Mouse (Mus musculus) embryonic facial prominence, embryonic 15.5 days (tissue): Measurements from ENCODE around the gene Il18. TPM values are rescaled to one million over a fixed set of nuclear protein-coding genes. Genes with fewer than 3 reads are reported as not detected.

Experiments
- ATAC-seq: fragments of 200-750 bp; cut with Nextera tagmentation; 2 replicates; pipeline ENCODE4 v1.8.0; 2017; ENCODE audit warnings: low read depth, moderate TSS enrichment; ENCODE audit not compliant: insufficient number of reproducible peaks, low FRiP score, low TSS enrichment
- H3K27ac ChIP-seq: fragments of 300-500 bp; sonication (generic); replicated peaks from 2 replicates; pipeline ENCODE4 v1.5.1; 2015; ENCODE audit warnings: mild to moderate bottlenecking, inconsistent platforms
- H3K27me3 ChIP-seq: fragments of 300-500 bp; sonication (generic); 2 replicates; pipeline ENCODE4 v1.6.1; 2015; ENCODE audit warnings: inconsistent platforms
- H3K36me3 ChIP-seq: fragments of 300-500 bp; sonication (generic); 2 replicates; pipeline ENCODE4 v1.6.1; 2015; ENCODE audit warnings: mild to moderate bottlenecking, inconsistent platforms
- H3K4me1 ChIP-seq: fragments of 300-500 bp; sonication (generic); 2 replicates; pipeline ENCODE4 v1.6.1; 2015; ENCODE audit warnings: inconsistent platforms
- H3K4me2 ChIP-seq: fragments of 300-500 bp; sonication (generic); replicated peaks from 2 replicates; pipeline ENCODE4 v1.6.1; 2015; ENCODE audit warnings: mild to moderate bottlenecking, inconsistent platforms
- H3K4me3 ChIP-seq: fragments of 300-500 bp; sonication (generic); replicated peaks from 2 replicates; pipeline ENCODE4 v1.5.1; 2015; ENCODE audit warnings: mild to moderate bottlenecking, inconsistent platforms
- H3K9ac ChIP-seq: fragments of 300-500 bp; sonication (generic); 2 replicates; pipeline ENCODE4 v1.6.1; 2015; ENCODE audit warnings: inconsistent platforms
- H3K9me3 ChIP-seq: fragments of 300-500 bp; sonication (generic); replicated peaks from 2 replicates; pipeline ENCODE4 v1.6.1; 2016; ENCODE audit warnings: inconsistent platforms
- WGBS: fragments of 180-500 bp; shearing (Covaris S2); methylation state at CpG from one replicate; pipeline ENCODE4 v1.1.7; 2015; 5-methylcytosine and 5-hydroxymethylcytosine counted together
- polyA plus RNA-seq: library from polyadenylated mRNA; unstranded; fragments of >200 nt; fragmentation: Nextera tagmentation; extraction: Ambion mirVana; gene quantifications from 2 replicates; pipeline ENCODE4 v1.2.1, GENCODE M21; 2015

Il18 gene
- polyA plus RNA-seq, 1 experiment from 2014 or later: 7.9 TPM

DNA sequence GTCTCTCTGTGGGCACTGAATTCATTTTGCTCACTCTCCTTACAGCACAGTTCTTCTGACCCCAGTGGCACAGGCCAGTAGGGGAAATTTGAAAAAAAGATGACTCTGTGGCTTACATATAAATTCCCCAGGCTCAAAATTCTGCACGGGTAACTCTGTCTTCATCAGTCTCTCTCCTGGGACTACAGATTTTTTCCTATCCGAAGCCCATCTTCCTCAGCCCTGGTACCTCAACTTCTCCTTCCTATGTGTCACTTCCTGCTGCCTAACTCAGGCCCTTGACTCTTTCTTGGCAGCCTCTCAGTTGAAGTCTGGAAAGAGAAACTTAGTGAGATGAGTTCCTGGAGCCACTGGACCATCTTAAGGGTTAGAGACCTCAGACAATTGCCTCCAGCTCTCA, 1.1 kb upstream of the Il18 start:
- Histone ChIP-seq H3K4me1 (peaks cover 8% of the 10 kb centered on the region; the same call in 1 of the 2 replicates), H3K4me2 (no peak overlapping the region), H3K4me3 (no peak overlapping the region), H3K27me3 (no peaks in the 10 kb centered on the region), H3K27ac (no peak overlapping the region), H3K9me3 (no peaks in the 10 kb centered on the region), H3K36me3 (no peaks in the 10 kb centered on the region), H3K9ac (no peak overlapping the region)
- 71% methylated on average over 2 of the region's 2 CpGs for WGBS
- no peak for ATAC-seq

DNA sequence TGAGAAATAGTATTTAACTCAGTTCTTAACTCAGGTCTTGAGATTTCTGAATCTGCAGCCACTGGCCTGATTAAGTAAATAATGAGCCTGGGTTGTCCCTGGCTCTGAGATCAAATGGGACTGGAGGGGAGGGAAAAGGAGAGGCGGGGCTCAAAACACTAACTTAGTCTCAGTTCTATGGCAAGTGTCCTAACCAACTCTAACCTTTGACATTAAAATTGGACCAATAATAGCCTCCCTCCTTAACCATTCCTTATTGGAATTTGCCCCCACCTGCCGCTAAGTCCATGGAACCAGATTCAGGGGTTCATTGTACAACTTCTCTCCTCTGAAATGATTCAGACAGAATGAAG, 443 bp downstream of the Il18 start, which contains the start of gene Bco2:
Bco2 (minus strand) TSS at position 88 of the 353 bp plus-strand sequence.
- ATAC-seq: no peak
- H3K4me1 ChIP-seq: peaks cover 8% of the 10 kb centered on the region; the same call in 1 of the 2 replicates
- H3K27ac ChIP-seq: peak within 1 kb of the TSS; percentile 51; the same call in 1 of the 2 replicates
- no peaks in the 10 kb centered on the region for H3K27me3 ChIP-seq
- H3K9ac ChIP-seq: peak within 1 kb of the TSS; percentile 19; the same call in 1 of the 2 replicates
- peak within 1 kb of the TSS; percentile 14 for H3K4me3 ChIP-seq
- H3K36me3 ChIP-seq: no peaks in the 10 kb centered on the region
- H3K4me2 ChIP-seq: peak within 1 kb of the TSS; percentile 42
- no peaks in the 10 kb centered on the region for H3K9me3 ChIP-seq
- 18% methylated on average over 2 of the region's 2 CpGs for WGBS

DNA sequence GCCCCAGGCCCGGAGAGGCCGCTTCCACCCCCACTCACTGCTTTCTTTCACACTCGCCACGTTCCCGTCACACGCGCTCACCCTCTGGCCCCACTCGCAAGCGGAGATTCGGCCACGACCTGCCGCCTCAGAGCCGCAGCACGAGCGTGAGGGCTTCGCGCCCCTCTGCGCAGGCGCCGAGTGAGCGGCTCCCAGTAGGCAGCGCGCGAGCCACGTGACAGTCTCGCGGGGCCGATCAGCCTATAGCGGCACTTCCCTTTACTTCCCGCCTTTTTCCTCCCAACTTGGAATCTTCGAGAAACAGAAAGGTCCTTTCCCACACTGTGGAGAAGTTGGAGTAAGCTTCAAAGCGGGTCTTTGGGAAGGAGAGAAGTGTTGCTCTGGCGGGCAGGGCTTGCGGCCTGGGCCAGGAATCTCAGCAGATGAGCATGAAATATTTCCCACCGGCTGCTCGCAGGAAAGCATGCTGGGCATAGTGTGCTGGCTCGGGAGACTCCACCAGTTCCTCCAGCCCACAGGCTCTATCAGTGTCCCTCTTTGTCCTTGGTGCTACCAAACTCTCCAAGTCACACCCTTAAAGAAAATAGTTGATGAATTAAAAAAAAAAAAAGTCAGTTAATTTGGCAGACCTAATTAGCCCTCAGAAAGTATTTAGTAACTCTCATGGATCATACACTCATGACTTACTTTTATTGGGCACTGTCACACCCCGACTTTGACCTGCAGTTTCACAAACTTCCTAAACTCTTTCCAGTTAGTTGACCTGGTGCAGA, 6.7 kb downstream of the Il18 start, which contains the start of gene Tex12:
Tex12 (minus strand) TSS at position 181 of the 773 bp plus-strand sequence.
- Histone ChIP-seq H3K4me2 (no peak within 1 kb of the TSS), H3K9ac (no peak within 1 kb of the TSS), H3K36me3 (no peaks in the 10 kb centered on the region), H3K27me3 (no peaks in the 10 kb centered on the region), H3K9me3 (no peaks in the 10 kb centered on the region), H3K4me3 (no peak within 1 kb of the TSS), H3K4me1 (no peaks in the 10 kb centered on the region), H3K27ac (no peak within 1 kb of the TSS)
- WGBS: 90% methylated on average over 38 of the region's 38 CpGs
- no peak for ATAC-seq

DNA sequence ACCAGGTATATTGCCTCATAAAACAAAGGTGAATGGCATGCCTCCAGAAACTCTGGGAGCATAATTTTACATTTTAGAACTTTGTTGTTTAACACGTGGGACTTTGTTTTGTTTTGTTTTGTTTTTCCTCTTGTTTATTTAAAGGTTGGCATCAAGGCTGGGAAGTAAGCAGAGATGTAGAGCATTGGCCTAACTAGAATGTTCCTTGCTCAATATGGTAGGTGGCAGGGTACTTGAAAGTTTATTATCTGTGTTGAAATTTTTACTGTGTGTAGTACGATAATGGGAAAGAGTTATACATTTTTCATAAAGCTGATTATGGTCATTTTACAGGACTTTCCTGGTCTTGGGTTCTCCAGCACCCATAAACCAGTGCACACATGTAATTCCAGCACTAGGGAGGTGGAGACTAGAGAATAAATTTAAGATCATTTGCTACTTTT, 7.3 kb downstream of the Il18 start:
- no peak overlapping the region for H3K4me2 ChIP-seq
- 83% methylated on average over 2 of the region's 2 CpGs for WGBS

DNA sequence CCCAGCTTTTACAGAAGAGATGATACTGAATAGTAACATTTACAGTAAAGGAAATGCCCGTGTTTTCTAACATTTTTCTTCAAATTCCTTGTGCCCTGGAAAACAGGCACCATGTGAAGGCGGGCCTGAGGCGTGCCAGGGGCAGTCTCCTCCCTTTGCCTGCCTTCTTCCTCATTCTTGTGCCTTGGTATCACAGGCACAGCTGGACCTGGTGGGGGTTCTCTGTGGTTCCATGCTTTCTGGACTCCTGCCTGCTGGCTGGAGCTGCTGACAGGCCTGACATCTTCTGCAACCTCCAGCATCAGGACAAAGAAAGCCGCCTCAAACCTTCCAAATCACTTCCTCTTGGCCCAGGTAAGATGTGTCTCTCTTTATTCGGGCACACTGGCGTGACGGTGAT, 10.5 kb downstream of the Il18 start:
- H3K9ac ChIP-seq: no peak overlapping the region
- H3K4me1 ChIP-seq: no peaks in the 10 kb centered on the region
- H3K36me3 ChIP-seq: no peaks in the 10 kb centered on the region
- 73% methylated on average over 7 of the region's 7 CpGs for WGBS
- H3K4me3 ChIP-seq: no peak overlapping the region
- ATAC-seq: no peak
- H3K4me2 ChIP-seq: no peak overlapping the region
- no peak overlapping the region for H3K27ac ChIP-seq
- H3K27me3 ChIP-seq: no peaks in the 10 kb centered on the region
- no peaks in the 10 kb centered on the region for H3K9me3 ChIP-seq

More for the DNA sequence above, 7.3 kb downstream of the Il18 start:
- H3K27me3 ChIP-seq: no peaks in the 10 kb centered on the region
- H3K4me3 ChIP-seq: no peak overlapping the region
- no peaks in the 10 kb centered on the region for H3K36me3 ChIP-seq
- no peak overlapping the region for H3K9ac ChIP-seq
- H3K9me3 ChIP-seq: no peaks in the 10 kb centered on the region
- H3K27ac ChIP-seq: no peak overlapping the region
- ATAC-seq: no peak
- H3K4me1 ChIP-seq: no peaks in the 10 kb centered on the region

DNA sequence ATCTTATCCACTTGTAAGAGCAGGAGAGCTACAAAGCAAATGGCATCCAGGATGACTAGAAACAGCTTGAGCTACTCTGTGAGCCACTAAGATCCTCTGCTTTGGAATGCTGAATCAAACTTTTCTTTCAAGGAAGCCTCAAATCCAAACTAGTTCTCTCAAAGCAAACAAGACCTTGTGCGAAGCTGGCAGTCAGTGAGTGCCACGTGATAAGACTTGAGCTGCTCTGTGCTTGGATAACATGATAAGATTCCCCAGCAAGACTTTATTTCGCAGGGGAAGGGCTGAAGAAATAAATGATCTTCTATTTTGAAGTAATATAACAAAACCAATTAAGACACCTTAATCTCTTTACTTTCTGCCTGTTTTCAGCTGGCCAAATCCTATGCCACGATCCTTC, 11.3 kb downstream of the Il18 start:
- no peak overlapping the region for H3K4me3 ChIP-seq
- H3K36me3 ChIP-seq: no peaks in the 10 kb centered on the region
- no peaks in the 10 kb centered on the region for H3K27me3 ChIP-seq
- H3K27ac ChIP-seq: no peak overlapping the region
- no peak for ATAC-seq
- no peaks in the 10 kb centered on the region for H3K9me3 ChIP-seq
- no peak overlapping the region for H3K4me2 ChIP-seq
- WGBS: 69% methylated on average over 4 of the region's 4 CpGs
- H3K9ac ChIP-seq: no peak overlapping the region
- no peaks in the 10 kb centered on the region for H3K4me1 ChIP-seq

DNA sequence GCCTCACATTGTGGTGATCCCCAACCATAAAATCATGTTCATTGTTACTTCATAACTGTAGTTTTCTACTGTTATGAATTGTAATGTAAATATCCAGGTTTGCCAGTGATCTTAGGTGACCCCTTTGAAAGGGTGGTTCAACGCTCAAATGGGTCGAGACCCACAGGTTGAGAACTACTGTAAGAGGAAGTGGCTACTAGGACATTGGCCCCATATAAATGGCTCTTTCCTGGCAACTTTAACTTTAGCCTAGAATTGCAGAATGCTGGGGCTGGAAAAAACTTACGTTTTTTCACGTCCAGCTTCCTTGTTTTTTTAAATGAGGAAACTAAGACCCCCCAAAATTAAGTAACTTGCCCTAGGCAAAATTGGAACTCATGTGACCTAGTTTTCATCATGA, 12.7 kb downstream of the Il18 start:
- no peaks in the 10 kb centered on the region for H3K36me3 ChIP-seq
- no peak overlapping the region for H3K27ac ChIP-seq
- no peak overlapping the region for H3K9ac ChIP-seq
- no peak for ATAC-seq
- H3K27me3 ChIP-seq: no peaks in the 10 kb centered on the region
- WGBS: 82% methylated on average over 4 of the region's 4 CpGs
- no peaks in the 10 kb centered on the region for H3K4me1 ChIP-seq
- no peaks in the 10 kb centered on the region for H3K9me3 ChIP-seq
- H3K4me3 ChIP-seq: no peak overlapping the region
- H3K4me2 ChIP-seq: no peak overlapping the region

DNA sequence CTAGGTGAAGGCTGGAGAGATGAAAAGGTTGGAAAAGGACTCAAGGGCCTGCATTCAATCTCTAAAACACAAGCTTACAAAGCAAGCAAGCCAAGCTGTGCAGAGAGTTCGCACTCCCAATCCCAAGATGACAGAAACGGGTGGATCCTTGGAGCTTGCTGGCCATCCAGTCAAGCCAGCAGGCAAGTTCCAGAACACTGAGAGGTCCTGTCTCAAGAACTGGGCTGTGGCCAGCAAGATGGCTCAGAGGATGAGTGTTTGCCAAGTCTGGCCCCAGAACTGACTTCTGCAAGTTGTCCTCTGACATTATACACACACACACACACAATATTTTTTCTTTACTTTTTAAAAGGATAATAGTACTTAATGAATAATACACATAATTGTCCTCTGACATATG, 13.3 kb downstream of the Il18 start:
- no peak overlapping the region for H3K4me3 ChIP-seq
- WGBS: 85% methylated on average over 2 of the region's 2 CpGs
- H3K27me3 ChIP-seq: no peaks in the 10 kb centered on the region
- H3K36me3 ChIP-seq: no peaks in the 10 kb centered on the region
- H3K9ac ChIP-seq: no peak overlapping the region
- H3K4me2 ChIP-seq: no peak overlapping the region
- H3K27ac ChIP-seq: no peak overlapping the region
- H3K9me3 ChIP-seq: no peaks in the 10 kb centered on the region
- ATAC-seq: no peak
- H3K4me1 ChIP-seq: no peaks in the 10 kb centered on the region

DNA sequence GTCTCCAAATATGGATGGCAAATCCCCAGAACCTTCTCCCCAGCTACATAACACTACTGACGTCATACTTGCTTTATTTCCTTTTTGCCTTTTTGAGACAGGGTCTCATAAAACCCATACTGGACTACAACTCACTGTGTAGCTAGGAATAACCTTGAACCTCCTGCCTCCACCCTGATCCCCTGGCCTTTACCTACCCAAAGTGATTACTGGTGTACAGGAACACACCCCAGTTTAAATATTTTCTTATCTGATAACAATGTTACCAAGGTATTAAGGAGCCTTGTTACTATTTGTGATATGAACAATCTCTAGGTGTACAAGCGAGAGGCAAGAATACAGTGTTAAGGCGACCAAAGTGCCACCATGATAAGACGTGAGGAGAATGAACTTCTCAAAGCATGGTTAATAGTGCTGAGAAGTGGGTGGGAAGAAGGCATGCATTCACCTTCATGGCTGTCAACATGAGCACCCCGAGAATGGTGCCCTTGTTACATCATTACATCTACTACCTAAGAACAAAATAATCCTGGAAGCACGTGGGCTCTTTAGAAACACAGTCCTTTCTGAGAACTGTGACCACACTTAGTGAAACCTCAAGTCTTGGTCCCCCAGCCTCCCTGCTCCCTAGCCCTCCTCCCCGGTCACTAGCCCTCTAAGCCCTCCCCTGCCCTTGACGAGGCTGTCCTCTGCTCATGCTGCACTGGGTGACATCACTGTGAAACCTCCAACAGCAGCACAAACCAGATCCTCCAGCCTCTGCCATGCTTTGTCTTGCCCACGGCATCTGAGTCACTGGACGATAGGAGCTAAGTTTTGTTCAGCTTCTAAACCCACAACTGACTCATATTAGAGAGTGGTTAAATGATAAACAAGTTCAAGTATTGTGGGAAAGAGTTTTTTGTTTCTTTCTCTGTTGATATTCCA, 15.2 kb downstream of the Il18 start:
- H3K4me1 ChIP-seq: no peaks in the 10 kb centered on the region
- H3K27ac ChIP-seq: no peak overlapping the region
- H3K9ac ChIP-seq: no peak overlapping the region
- no peak for ATAC-seq
- no peaks in the 10 kb centered on the region for H3K9me3 ChIP-seq
- H3K4me3 ChIP-seq: no peak overlapping the region
- WGBS: 75% methylated on average over 10 of the region's 10 CpGs
- H3K27me3 ChIP-seq: no peaks in the 10 kb centered on the region
- no peaks in the 10 kb centered on the region for H3K36me3 ChIP-seq
- no peak overlapping the region for H3K4me2 ChIP-seq

DNA sequence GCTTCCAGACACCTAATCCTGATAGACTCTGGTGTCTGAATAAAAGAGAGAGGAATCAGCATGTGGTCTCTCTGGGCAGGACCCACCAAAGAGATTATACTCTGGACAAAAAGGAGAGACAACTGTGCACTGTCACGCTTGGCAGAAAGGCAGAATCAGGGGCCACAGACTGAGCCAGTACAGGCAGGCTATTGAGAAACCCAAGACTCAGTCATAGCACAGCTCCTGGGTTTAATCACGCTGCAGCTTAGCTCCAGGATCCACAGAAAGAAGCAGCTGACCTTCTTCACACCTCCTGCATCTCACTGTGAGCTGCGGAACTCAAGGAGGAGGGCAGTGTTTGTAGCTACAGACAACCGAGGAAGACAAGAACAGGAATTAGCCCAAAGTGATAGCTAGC, 25.7 kb downstream of the Il18 start:
- ATAC-seq: no peak
- H3K36me3 ChIP-seq: no peaks in the 10 kb centered on the region
- 41% methylated on average over 4 of the region's 4 CpGs for WGBS
- no peaks in the 10 kb centered on the region for H3K27me3 ChIP-seq
- H3K4me3 ChIP-seq: no peak overlapping the region
- H3K27ac ChIP-seq: no peak overlapping the region
- no peak overlapping the region for H3K9ac ChIP-seq
- no peaks in the 10 kb centered on the region for H3K9me3 ChIP-seq
- no peak overlapping the region for H3K4me2 ChIP-seq
- H3K4me1 ChIP-seq: no peaks in the 10 kb centered on the region

DNA sequence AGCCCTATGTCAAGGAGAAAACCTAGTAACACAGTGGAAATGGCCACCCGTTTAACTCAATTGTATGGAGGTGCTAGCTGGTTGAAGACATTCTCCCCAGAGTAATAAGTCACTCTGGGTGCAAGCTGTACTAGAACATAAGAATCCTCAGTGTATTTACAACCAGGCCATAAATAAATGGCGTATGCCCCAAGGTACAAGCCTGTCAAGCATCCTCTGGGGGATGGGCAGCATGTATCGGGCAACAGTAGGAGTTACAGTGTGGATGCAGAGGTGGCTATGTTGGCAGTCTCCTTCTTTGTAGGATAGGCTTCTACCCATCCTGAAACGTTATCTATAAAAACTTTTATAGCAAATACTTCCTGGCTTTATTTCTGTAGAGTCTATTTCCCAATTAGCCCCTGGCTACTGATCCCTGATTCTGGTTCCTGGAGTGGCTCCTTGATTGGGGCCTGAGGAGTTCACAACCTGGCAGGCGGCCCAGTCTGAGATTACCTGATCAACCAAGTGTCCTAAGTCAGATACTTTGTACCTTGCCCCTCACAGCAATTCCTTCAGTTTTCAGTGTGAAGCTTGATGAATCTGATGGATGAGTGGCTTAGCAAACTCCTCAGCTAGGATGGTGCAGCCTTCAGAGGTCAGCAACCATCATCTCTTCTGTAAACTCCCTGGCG, 30.7 kb downstream of the Il18 start:
- no peak overlapping the region for H3K27ac ChIP-seq
- H3K4me1 ChIP-seq: no peaks in the 10 kb centered on the region
- H3K4me2 ChIP-seq: no peak overlapping the region
- no peaks in the 10 kb centered on the region for H3K9me3 ChIP-seq
- ATAC-seq: no peak
- 76% methylated on average over 6 of the region's 6 CpGs for WGBS
- H3K36me3 ChIP-seq: no peaks in the 10 kb centered on the region
- H3K9ac ChIP-seq: no peak overlapping the region
- no peak overlapping the region for H3K4me3 ChIP-seq
- H3K27me3 ChIP-seq: no peaks in the 10 kb centered on the region
